Mouse (Mus musculus) urinary bladder, postnatal 36 days (tissue): ENCODE data around the gene Tmem237.

Experiments
- DNase-seq, 2 experiments: peaks; one replicate each; pipeline ENCODE4 v3.0.0; 2022; ENCODE audit warnings: low spot score in 2 of 2, mixed read lengths in 1 of 2

The Tmem237 gene

DNA sequence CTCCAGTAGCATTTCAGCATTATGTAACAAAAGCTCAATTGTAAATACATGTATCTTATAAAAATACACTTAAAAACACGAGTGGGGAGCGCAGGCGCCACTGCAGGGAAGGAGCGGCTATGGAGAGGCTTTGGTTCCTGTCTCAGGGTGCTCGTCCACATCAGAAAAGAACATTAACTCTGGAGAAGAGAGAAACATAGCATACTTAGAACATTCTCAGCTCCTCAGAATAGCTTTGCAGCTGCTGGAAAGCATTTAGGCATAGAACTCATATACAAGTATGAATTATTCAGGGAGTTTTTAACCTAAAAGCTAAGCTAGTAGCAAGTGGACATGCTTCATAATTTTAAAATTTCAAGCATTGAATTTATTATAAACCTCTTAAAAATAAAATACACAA, 19.2 kb downstream of the Tmem237 start:
- no peak for DNase-seq

GRCm38 (mm10) chr1:59094705-59095104, 25.5 kb downstream of the Tmem237 start, which contains the start of gene C2cd6:
Gene C2cd6, minus strand, starts transcription at chr1:59094900.
- no peak for DNase-seq

DNA sequence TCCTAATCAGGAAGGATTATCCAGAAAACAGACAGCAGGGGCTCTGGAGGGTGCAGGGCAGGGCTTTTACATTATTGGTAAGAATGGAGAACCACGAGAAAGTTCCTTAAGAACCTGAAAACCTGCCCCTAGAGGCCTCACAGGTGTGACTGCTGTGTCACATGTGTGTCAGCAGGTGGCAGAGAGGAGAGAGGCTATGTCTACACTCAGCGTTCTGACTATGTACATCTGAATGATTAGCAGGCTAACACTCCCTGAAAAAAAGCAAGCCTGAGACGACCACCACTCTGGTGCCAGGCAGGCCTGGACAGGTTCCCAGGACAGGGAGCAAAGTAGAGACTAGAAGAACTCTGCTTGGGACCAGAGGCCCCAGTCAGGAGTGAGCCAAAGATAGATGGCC, 49.3 kb downstream of the Tmem237 start:
- DNase-seq: no peak

- DNase-seq: peak in 1 of 2 experiments; percentile 5
These were observed 52.2 kb downstream of the Tmem237 start for GRCm38 (mm10) chr1:59067976-59068375.

DNA sequence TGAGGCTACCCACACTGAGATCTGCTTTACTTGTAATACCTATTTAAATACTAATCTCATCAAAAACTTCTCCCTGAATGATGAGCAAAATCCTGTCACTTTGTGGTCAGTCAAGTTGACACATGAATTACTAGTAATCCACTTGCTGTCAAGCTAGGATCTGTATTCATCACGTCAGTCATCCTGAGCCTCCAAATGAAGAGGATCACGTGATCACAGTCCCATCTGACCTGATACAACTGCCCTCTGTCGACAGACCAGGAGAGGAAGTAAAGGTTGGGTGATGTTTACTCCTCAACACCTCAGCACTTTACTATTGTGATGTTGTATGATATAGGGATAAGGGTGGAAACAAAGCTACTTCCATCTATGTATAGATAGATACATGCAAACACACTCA, 56.5 kb downstream of the Tmem237 start:
- no peak for DNase-seq

DNA sequence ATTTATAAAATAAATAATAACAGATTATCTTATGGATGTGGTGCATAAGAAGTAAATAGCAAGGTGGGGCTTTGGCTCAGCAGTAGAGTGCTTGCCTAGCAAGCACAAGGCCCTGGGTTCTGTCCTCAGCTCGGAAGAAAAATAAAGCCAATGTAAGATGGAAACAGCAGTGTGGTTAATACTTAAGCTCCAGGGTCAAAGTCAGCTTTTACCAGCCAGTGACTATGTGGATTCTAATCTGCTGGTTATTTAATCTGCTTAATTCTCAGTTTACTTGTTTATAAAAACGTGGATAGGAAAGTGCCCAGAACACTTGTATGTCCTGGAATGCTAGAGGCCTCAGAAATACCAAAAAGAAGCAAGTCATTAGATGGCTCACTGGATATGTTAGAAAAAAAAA, 63.3 kb downstream of the Tmem237 start:
- DNase-seq: no peak

DNA sequence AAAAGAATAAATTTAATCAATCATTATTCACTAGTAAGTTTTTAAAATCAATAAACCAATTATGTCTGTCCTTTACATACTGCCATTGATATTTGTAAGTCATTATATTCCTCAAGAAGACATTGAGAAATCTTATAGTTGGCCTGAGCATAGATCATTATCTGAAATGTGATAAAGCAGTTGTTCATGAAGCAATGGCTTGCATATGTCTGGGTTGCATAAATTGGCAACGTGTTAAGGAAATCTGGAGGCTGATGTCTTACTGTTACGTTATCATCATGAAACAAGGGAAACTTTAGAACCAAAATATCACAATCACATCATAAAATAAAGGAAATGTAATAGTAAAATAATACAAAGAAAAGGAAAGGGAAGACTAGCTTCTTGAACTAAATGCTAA, 68.9 kb downstream of the Tmem237 start:
- no peak for DNase-seq
